Mouse (Mus musculus) T-helper 1 cell (primary cell): Measurements from ENCODE around the gene Slc30a10.

Experiments used
- in situ Hi-C: fragments of 300-600 bp; cut with MboI, MseI; formaldehyde crosslinking; loops from one replicate; pipeline ENCODE4 v1.15.1; 2025; ENCODE audit warnings: high pct_unique_total_duplicates

The Slc30a10 gene

DNA sequence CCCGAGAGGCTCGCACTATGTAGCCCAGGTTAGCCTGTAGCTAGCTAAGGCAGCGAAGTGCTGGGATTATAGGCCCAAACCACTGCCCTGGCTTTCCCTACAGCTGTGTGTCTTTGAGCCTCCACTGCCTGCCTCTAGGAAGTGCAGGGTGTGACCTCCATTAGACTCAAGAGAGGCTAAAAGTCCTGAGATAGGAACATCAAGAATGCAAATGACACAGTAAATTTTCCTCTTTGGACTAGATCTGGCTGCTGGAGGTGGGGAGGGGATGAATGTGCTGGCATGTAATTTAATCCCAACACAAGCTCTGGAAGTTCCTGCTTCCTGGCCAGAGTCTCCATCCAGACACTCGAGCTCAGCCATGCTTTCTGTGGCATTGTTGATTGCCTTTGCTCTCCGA, 5.4 kb downstream of the Slc30a10 start:
- in situ Hi-C loops: no loop called here

DNA sequence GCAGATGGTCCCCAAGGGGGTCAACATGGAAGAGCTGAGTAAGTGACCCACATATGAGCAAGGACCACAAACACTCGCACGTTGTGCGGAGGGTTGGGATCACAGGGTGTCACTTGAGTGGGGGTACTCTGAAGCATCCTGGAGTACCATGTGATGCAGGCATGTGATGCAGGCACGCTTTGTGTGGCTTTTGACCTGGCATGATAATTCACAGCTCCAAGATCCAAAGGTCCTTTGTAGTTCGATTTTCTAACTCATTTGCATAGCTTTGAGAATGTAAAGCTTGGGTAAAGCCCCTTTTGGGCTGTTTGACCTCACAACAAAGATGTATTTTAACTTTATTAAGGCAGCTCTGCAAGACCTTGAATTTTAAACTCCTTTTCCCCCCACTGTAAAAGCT, 8.2 kb downstream of the Slc30a10 start:
- in situ Hi-C loops: no loop called here

- in situ Hi-C loops: no loop called here
Measured at GRCm38 (mm10) chr1:185469551-185470021, 14.9 kb downstream of the Slc30a10 start.

DNA sequence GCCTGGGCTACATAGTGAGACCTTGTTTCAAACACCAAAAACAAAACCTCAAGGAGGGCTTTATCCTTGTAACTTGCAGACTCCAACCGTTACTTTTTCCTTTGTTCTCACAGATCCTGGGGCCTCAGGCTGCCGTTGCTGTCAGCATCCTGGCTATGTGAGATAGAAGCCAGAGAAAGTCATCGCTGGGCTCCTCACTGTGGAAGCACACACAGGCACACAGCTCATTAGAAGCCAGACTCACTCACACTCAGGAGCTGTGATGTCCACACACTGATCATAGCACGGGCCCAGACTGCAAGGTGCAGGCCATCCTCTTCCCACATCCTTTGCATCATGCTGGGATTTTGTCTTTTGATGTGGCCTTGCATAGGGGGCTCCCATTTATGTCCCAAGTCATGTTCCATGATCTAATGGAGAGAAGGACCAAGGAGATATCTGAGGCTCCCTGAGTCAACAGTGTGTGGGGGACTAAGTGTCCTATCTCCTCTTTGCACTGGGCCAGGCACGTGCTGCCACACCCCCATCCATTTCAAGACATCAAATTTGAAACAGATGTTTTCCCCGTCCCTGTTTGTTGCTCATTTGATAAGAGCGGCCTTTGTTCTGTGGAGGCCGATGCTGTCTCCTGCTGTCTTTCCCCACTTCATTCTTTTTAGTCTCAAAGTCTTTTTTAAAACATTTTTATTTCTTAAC, 17.5 kb downstream of the Slc30a10 start:
- in situ Hi-C loops: no loop called here

DNA sequence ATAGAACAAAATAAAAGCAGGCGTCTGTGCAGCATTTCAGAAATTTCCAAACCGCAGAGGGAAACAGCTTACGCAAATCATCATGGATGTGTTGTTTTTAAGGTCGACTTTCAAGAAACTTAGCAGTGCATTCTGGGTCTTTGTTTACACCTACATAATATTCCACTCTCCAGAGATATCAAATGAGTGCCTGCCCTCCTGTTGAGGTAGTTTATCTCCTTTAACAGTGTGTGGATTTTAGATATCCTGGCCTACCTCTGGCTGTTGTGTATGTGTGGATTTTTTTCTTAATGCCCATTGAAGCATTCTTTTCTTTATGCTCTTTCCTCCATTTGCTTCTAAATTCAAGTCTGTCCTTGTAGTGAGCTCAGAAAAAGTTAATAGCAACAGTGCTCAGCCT, 18.1 kb downstream of the Slc30a10 start:
- in situ Hi-C loops: no loop called here

DNA sequence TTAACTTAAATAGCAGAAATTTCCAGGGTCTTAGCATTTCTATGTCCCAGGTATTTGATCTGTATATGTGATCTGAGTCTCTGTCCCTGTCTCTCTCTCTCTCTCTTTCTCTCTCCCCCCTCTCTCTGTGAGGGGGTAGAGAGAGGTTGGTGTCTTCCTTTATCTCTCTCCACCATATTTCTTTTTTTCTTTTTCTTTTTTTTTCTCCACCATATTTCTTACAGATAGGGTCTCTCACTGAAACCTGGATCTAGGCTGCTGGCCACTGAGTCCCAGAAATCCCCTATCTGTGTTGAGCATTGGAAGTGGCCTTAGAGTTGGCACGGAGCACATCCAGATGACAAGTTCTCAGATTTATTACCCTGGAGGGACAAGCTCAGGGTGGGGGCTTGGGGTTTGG, 18.8 kb downstream of the Slc30a10 start:
- in situ Hi-C loops: no loop called here

- in situ Hi-C loops: no loop called here
Measured at GRCm38 (mm10) chr1:185479861-185480260, 25.2 kb downstream of the Slc30a10 start.

DNA sequence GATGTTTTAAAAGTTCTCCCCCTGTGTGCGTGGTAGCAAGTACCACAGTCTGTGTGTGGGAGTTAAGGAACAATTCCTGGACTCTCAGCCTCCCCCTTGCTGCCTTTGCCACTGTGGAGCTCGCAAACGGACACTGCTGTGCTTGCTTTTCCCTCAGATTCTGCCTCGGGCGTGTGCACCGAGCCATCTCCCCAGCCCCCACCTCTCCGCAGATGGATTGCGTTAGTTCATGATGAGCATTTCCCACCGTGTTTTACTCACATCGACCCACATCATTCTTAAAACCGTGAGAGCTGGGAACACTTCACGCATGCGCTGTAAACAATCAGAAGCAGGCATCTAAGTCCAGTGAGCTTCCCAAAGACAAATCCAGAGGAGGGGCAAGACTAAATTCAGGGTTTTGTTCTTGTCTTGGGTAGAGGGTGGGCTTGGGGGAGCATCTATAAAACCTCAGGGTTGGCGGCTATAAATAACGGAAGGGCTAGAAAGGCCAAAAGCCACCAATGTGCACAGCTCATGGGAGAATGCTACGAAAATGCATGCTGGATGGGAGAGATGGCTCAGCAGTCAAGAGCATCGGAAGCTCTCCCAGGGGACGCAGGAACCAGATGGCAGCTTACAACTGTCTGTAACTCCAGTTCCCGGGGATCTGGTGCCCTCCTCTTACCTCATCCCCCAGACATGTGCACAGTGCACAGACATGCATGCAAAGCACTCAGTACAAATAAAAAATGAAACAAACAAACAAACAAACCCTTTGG, 27.5 kb downstream of the Slc30a10 start:
- in situ Hi-C loops: no loop called here

DNA sequence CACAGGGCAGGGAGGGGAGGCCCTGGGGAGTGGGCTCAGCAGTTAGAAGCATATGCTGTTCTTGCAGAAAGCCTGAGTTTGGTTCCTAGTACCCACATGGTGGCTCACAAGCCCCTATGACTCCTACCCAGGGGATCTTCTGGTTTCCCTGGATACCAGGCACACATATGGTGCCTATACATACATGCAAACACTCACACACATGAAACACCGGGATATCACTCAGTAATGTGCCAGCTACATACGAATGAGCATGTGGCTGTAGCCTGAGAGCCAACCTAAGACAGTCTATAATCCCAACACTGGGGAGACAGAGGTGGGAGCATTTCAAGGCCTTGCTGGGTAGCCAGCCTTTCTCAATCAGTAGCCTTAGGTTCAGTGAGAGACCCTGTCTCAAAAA, 28.1 kb downstream of the Slc30a10 start:
- in situ Hi-C loops: no loop called here

- in situ Hi-C loops: no loop called here
Measured at GRCm38 (mm10) chr1:185483356-185484057, 28.9 kb downstream of the Slc30a10 start.

DNA sequence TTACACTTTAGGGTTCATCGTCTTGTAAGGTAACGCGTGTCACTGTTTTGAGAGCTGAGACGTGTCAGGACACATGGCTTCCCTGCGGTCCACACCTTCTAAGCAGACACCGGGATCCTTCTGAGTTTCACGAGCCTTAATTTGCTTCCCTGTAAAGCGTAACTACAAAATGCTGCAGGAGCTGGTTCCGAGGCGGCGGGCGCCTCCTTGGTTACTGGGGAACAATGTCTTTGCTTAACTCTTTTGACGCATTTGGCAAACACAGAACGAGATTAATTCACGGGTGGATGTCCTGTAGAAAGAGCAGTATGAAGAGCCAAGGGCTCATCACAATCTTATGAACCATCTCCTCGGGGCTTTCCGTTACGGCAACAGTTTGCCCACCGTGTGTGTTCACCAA, 29.6 kb downstream of the Slc30a10 start:
- in situ Hi-C loops: no loop called here

DNA sequence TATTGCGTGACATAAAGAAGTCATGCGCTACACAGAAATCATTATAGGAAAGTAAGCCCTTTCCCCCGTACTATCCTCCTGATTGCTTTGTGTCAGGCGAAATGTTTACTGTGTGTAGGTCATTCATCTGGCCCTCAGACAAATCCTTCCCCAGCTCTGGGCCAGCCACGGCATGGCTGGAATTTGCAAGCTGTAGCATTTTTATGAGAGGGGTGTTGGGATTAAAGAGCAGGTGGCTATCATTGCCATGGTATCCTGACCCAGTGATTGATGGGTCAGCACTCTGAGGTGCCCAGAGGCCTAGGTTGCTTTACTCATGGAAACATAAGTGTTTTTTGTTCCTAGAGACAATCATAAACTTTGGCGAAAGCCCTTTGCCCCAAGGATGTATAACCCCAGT, 35.2 kb downstream of the Slc30a10 start:
- in situ Hi-C loops: no loop called here

DNA sequence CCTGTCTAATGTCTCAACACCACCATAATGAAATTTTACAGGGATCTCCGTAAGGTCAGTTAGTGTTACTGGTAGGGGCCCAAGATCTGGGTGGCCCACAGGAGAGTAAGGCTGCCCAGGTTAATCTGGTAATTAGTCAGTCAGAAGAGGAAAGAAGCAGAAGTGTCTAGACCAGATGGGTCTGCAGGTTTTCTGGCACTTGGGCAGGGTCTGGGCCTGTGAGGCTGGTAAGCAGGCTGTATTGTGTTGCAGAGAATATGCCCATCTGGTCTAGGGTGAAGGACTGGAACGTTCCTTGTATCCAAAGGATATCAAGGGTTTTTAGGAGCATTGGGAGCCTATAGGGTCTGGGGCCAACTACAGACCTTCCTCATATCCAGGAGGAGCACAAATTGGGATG, 36.0 kb downstream of the Slc30a10 start:
- in situ Hi-C loops: no loop called here

- in situ Hi-C loops: no loop called here
Measured at GRCm38 (mm10) chr1:185493439-185494034, 38.9 kb downstream of the Slc30a10 start.

DNA sequence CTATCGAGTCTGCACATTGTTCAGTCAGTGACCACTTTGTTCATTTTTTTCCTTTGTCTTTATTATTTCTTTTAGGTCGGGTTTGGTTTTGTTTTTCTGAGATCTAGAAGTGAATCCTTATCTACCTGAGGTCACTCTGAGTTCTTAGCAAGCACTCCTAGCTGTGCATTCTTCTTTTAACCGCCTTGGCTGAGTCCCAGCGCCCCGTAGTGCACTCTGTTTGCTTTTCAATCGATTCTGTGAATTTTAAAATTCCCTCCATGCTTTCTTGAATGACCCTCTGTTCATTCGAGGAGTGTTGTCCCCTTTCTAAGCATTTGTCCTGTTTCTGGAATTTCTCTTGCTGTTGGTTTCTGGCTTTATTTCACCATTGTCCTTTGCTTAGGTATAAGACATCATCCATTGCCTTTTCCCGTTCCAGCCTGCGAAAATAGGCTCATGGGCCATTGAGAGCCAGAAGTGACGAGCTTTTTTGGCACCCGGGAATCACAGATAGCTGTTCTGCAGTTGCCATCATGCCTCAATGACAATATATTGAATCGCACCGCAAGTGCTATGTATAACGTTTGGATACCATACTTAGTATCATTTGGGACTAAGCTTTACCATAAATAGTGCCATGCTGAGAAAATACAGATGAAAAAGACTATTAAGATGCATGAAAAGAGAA, 42.3 kb downstream of the Slc30a10 start:
- in situ Hi-C loops: no loop called here

- in situ Hi-C loops: no loop called here
Measured at GRCm38 (mm10) chr1:185500602-185501001, 46.0 kb downstream of the Slc30a10 start.

GRCm38 (mm10) chr1:185501801-185502340, 47.2 kb downstream of the Slc30a10 start:
- in situ Hi-C loops: no loop called here

DNA sequence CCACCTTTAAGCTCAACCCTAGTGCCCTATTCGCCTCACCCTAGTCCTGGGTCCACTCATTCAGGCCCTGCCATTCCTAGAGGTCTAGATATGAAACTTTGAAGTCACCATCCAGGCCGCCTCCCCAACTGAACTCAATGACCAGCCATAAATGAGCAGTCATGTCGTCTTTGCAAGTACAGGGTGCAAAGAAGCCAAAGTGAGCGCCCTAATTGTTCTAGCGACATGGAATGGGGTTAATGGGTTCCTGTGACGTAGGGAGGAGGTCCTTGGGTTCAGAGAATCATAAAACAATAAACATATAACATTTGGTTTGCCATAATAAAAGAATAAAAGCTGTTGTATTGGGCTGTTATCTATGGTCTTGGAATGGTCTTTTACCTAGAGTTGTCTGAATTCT, 47.9 kb downstream of the Slc30a10 start:
- in situ Hi-C loops: no loop called here

GRCm38 (mm10) chr1:185509042-185509441, 54.4 kb downstream of the Slc30a10 start:
- in situ Hi-C loops: no loop called here

GRCm38 (mm10) chr1:185511306-185511705, 56.7 kb downstream of the Slc30a10 start:
- in situ Hi-C loops: no loop called here

GRCm38 (mm10) chr1:185515526-185515979, 60.9 kb downstream of the Slc30a10 start:
- in situ Hi-C loops: no loop called here
